8 mouse cellular contexts compared by ENCODE assay signal in the genomic region with DNA sequence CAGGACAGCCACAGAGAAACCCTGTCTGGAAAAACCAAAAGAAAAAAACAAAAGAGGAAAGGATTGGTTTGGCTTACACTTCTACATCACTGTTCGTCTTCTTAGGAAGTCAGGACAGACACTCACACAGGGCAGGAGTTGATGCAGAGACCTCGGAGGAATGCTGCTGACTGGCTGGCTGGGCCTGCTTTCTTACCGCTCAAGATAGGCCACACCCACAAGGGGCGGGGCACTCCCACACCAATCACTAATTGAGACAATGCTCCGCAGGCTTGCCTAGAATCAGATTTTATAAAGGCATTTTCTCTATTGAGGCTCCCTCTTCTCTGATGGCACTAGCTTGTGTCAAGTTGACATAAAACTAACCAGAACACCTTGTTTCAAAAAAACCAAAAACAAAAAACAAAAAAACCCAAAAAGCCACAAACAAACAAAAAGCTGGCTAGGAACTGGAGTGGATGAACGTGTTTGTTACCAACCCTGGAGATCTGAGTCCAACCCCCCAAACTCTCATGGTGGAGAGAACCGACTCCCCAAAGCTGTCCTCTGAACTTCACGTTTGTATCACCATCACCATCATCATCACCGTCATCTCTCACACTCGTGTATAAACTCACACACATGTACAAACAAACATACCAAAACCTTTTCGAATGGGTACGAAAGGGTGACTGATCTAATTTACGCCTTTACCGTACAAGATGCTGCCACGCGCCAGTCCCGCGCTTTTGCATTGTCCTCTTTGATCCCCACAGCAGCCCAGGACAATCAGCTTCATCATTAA. TPM values are rescaled to one million over a fixed set of nuclear protein-coding genes. Genes with fewer than 3 reads are reported as not detected.
DNase-seq lines count a peak whose midpoint lies in the region; ATAC-seq lines count a peak whose summit lies in the region.

No protein-coding gene starts in this region.

- H3K9me3 ChIP-seq in limb, embryonic 11.5 days (ENCODE audit: control insufficient read depth, low read length) = no peaks in the 10 kb centered on the region

- no peaks in the 10 kb centered on the region for H3K36me3 ChIP-seq in limb, embryonic 11.5 days (ENCODE audit: control insufficient read depth, insufficient read depth, low read length)

- H3K4me3 ChIP-seq in limb, embryonic 11.5 days (ENCODE audit: low read depth, low read length) = no peak overlapping the region

- H3K27me3 ChIP-seq in limb, embryonic 11.5 days (ENCODE audit: control insufficient read depth, insufficient read depth, low read length) = peaks cover 10% of the 10 kb centered on the region

- H3K9ac ChIP-seq in limb, embryonic 11.5 days (ENCODE audit: low read length) = no peak overlapping the region

- no peak overlapping the region for H3K4me2 ChIP-seq in limb, embryonic 11.5 days (ENCODE audit: low read depth, severe bottlenecking)

- H3K27ac ChIP-seq in limb, embryonic 11.5 days (replicated peaks; ENCODE audit: low read depth, low read length) = no peak overlapping the region

- ATAC-seq in limb, embryonic 11.5 days (ENCODE audit: insufficient number of reproducible peaks, low FRiP score, low TSS enrichment, low read depth) = no peak

- no peaks in the 10 kb centered on the region for H3K4me1 ChIP-seq in limb, embryonic 11.5 days (ENCODE audit: control insufficient read depth, insufficient read depth, low read length)

- DNase-seq in layer of hippocampus, adult 9-11 months = peak; percentile 76
- no peak for DNase-seq in layer of hippocampus, postnatal 10 days (ENCODE audit: low spot score in 2 of 2)
- DNase-seq in c-Kit-positive CD71-positive TER-119-positive erythroid progenitor cells, embryonic 14.5 days (ENCODE audit: low spot score) = peak; percentile 61
- peak; percentile 57 for DNase-seq in limb, embryonic 11.5 days (ENCODE audit: low spot score)
- peak; percentile 79 to 85 for DNase-seq in natural killer cell, adult 2 months (ENCODE audit: low spot score in 2 of 2)
- no peak for DNase-seq in frontal cortex, adult 2 months (ENCODE audit: extremely low spot score in 1 of 2, low spot score in 1 of 2)
- DNase-seq in left cerebral cortex, adult 18-20 months (ENCODE audit: low spot score in 2 of 2) = no peak
- DNase-seq in urinary bladder, postnatal 36 days (ENCODE audit: low spot score in 2 of 2) = no peak

- WGBS in limb, embryonic 11.5 days = 60% methylated on average over 18 of the region's 18 CpGs

RNA-seq across cellular contexts. Expression of a gene that starts 0.8 kb away (rescaled TPM):
- 10 to 100 TPM; 28.6 to 30.4 TPM for total RNA-seq in layer of hippocampus, postnatal 10 days (2021)
- 2.7 and 2.9 TPM in 2 replicates for polyA plus RNA-seq in limb, embryonic 11.5 days (2014; fragmentation: Nextera tagmentation; extraction: Ambion mirVana)
- 13.5 and 15.2 TPM in 2 replicates for polyA plus RNA-seq in frontal cortex, adult 2 months (2012; rRNA removed)
- 10 to 100 TPM; 23.8 to 24.9 TPM for total RNA-seq in left cerebral cortex, adult 18-20 months (2021)

RNA-seq across cellular contexts. Expression of a gene that starts 36.2 kb away (rescaled TPM):
- 10 to 100 TPM; 66.7 to 66.8 TPM for total RNA-seq in layer of hippocampus, postnatal 10 days (2021)
- polyA plus RNA-seq in limb, embryonic 11.5 days (2014; fragmentation: Nextera tagmentation; extraction: Ambion mirVana) = 24.6 and 26.2 TPM in 2 replicates
- 78.2 and 79.6 TPM in 2 replicates for polyA plus RNA-seq in frontal cortex, adult 2 months (2012; rRNA removed)
- 10 to 100 TPM; 61.0 to 64.6 TPM for total RNA-seq in left cerebral cortex, adult 18-20 months (2021)

Comparison
In these comparisons a context has a peak if more than half of its experiments do, and no peak if none do; other contexts are left out.
1. DNase-seq: peak in layer of hippocampus, adult 9-11 months (single experiment), c-Kit-positive CD71-positive TER-119-positive erythroid progenitor cells, embryonic 14.5 days (single experiment), limb, embryonic 11.5 days (single experiment) and natural killer cell, adult 2 months (2 of 2); none in layer of hippocampus, postnatal 10 days (0 of 2), frontal cortex, adult 2 months (0 of 2), left cerebral cortex, adult 18-20 months (0 of 2) and urinary bladder, postnatal 36 days (0 of 2).